Mouse (Mus musculus) neural tube, embryonic 12.5 days (tissue): Measurements from ENCODE around the gene Zfp423. TPM values are rescaled to one million over a fixed set of nuclear protein-coding genes. Genes with fewer than 3 reads are reported as not detected.
A peak's percentile ranks its signal among the peaks of the same experiment; 100 is the strongest.

Source experiments
- ATAC-seq: fragments of 200-750 bp; cut with Nextera tagmentation; 2 replicates; pipeline ENCODE4 v1.8.0; 2017; ENCODE audit warnings: low read depth, mild to moderate bottlenecking, moderate TSS enrichment, moderate library complexity; ENCODE audit not compliant: low FRiP score
- H3K27ac ChIP-seq: fragments of 300-500 bp; sonication (generic); 2 replicates; pipeline ENCODE4 v1.5.1; 2016
- H3K27me3 ChIP-seq: fragments of 300-500 bp; sonication (generic); replicated peaks from 2 replicates; pipeline ENCODE4 v1.6.1; 2016; ENCODE audit warnings: mild to moderate bottlenecking
- H3K36me3 ChIP-seq: fragments of 300-500 bp; sonication (generic); 2 replicates; pipeline ENCODE4 v1.6.1; 2016; ENCODE audit warnings: mild to moderate bottlenecking
- H3K4me1 ChIP-seq: fragments of 300-500 bp; sonication (generic); 2 replicates; pipeline ENCODE4 v1.6.1; 2016
- H3K4me2 ChIP-seq: fragments of 300-500 bp; sonication (generic); replicated peaks from 2 replicates; pipeline ENCODE4 v1.6.1; 2016; ENCODE audit warnings: mild to moderate bottlenecking
- H3K4me3 ChIP-seq: fragments of 300-500 bp; sonication (generic); 2 replicates; pipeline ENCODE4 v1.5.1; 2016
- H3K9ac ChIP-seq: fragments of 300-500 bp; sonication (generic); 2 replicates; pipeline ENCODE4 v1.6.1; 2016; ENCODE audit warnings: mild to moderate bottlenecking
- H3K9me3 ChIP-seq: fragments of 300-500 bp; sonication (generic); 2 replicates; pipeline ENCODE4 v1.6.1; 2016; ENCODE audit warnings: mild to moderate bottlenecking
- WGBS: fragments of 180-500 bp; shearing (Covaris S2); methylation state at CpG from one replicate; pipeline ENCODE4 v1.1.7; 2016; 5-methylcytosine and 5-hydroxymethylcytosine counted together
- polyA plus RNA-seq: library from polyadenylated mRNA; unstranded; fragments of >200 nt; fragmentation: Nextera tagmentation; extraction: Ambion mirVana; gene quantifications from 2 replicates; pipeline ENCODE4 v1.2.1, GENCODE M21; 2016

The Zfp423 gene
- polyA plus RNA-seq, 1 experiment from 2014 or later: 48.5 TPM

DNA sequence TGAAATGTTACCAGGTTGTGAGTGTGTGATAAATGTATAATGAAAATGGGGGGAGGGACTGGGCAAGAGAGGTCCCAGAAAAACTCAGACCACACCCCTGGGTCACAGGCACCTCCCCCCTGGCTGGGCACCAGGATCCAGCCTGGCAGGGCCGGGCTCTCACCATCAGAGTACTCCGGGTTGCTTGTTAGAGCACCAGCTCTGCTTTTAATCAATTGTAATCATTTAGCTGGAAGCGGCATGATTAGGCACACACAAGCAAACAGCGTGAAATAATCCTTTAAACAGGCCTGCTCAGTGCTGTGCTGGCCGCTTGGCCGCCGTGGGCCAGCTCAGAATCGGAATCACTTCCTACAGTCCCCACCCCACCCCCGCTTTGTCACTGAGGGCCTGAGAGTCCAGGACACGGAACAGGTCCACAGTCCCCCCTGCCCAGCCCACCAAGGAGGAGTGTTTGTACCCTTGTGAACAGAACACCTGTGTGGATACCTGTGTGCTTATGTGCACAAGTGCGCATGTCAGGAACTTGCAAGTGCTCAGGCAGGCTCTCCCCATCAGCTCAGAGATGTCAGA, 279.9 kb downstream of the Zfp423 start:
- Histone ChIP-seq H3K4me1 (peaks cover 31% of the 10 kb centered on the region), H3K36me3 (peaks cover 18% of the 10 kb centered on the region), H3K9ac (no peak overlapping the region), H3K4me3 (no peak overlapping the region), H3K4me2 (no peak overlapping the region), H3K27ac (no peak overlapping the region), H3K27me3 (no peaks in the 10 kb centered on the region), H3K9me3 (no peaks in the 10 kb centered on the region)
- 84% methylated on average over 11 of the region's 11 CpGs for WGBS
- ATAC-seq: no peak

DNA sequence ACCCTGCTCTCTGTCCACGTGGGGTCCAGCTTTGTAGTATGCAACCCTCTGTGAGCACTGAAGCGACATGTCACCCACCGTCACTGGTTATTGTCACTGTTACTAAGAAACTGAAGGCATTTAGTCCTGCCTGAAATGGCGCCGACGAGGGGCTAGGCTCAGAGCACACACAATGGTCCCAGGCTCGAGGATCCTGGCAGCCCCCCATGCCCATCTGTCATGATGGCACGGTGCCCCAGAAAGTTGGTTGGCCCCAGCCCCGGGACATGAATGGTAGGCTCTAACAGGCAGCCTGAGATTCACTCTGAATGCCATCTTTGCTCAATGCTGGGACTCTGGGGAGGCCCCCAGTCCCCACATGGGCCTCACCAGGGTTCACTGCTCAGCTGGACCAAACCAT, 284.0 kb downstream of the Zfp423 start:
- peaks cover 14% of the 10 kb centered on the region for H3K36me3 ChIP-seq
- no peak overlapping the region for H3K27ac ChIP-seq
- no peak overlapping the region for H3K4me2 ChIP-seq
- H3K27me3 ChIP-seq: no peaks in the 10 kb centered on the region
- peaks cover 14% of the 10 kb centered on the region for H3K4me1 ChIP-seq
- WGBS: 53% methylated on average over 9 of the region's 9 CpGs
- no peak overlapping the region for H3K4me3 ChIP-seq
- no peaks in the 10 kb centered on the region for H3K9me3 ChIP-seq
- H3K9ac ChIP-seq: no peak overlapping the region
- ATAC-seq: 0 out of 2 replicates have a peak, but pooled peaks have one; percentile 18

DNA sequence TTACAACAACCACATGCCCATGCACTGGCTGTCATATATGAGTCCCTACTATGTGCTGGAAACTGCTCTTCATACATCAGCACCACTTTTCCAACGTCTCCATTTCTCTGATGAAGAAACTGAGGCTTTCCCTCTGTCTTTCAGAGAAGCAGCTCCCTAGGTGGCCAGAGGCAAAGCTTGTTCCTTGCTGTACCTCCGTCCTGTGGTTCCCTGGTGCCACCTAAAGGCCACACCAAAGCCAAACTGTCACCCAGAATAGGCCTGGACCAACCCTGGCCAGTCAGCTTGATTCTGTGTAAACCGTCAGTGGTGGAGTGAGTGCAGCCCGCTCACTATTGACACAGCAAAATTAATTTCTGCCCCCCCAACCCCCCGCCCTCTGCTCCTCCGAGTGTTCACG, 285.2 kb downstream of the Zfp423 start:
- Histone ChIP-seq H3K4me1 (peaks cover 19% of the 10 kb centered on the region), H3K27ac (no peak overlapping the region), H3K36me3 (peaks cover 5% of the 10 kb centered on the region), H3K4me2 (no peak overlapping the region), H3K9me3 (no peaks in the 10 kb centered on the region), H3K27me3 (no peaks in the 10 kb centered on the region), H3K9ac (no peak overlapping the region), H3K4me3 (no peak overlapping the region)
- WGBS: 77% methylated on average over 7 of the region's 7 CpGs
- ATAC-seq: no peak

DNA sequence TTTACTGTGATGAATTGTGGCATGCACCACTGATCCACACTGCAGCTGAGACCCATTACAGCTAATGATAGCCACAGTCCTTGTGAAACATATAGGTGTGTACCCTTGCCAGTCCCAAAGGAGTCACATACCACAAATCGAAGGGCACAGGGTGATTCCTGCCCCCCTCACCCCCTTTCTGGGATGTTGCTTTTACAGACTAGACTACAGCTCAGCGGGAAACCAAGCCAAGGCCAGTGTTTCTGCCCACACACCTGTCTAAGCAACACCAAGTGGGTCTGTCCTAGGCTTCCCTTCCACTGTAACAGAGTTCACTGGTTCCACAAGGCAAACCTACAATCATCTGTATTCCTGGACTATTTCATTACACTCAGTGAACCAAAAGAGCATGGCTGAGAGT, 287.2 kb downstream of the Zfp423 start:
- Histone ChIP-seq H3K4me3 (no peak overlapping the region), H3K9ac (no peak overlapping the region), H3K36me3 (no peaks in the 10 kb centered on the region), H3K4me1 (peaks cover 38% of the 10 kb centered on the region), H3K9me3 (no peaks in the 10 kb centered on the region), H3K27ac (no peak overlapping the region), H3K4me2 (no peak overlapping the region), H3K27me3 (no peaks in the 10 kb centered on the region)
- 65% methylated on average over 2 of the region's 2 CpGs for WGBS
- no peak for ATAC-seq

DNA sequence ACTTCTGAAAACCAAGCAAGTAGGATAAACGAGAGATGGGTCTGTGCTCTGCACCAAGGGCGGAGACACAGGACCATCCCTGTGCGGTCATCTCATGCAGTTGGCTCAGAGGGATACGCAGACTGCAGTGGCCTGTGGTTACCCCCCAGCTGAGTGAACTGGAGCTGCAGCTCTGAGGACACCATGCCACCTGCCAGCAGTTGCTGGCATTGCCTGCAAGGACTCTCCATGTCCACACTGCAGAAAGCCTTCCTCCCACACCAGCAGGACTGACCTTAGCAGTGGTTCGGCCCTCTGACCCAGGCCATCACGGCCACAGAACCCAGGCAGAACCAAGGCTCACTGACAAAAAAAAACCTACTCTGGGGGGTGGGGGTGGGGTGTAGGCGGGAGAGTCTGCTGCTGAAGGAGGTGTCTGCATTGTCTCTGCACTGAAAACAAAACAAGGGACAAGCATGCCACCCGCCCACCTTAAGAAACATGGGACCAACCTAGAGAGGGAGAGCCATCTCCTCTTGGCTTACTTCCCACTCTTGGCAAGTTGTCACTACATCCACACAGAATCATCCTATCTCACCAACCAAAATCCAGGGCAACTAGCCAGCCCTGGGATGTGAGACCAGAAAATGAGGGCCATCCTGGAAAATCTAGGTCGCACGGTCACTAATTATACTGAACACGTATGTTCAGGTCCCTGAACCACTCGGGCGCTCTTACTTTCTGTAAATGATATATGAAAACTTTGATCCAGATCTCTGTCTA, 288.0 kb downstream of the Zfp423 start:
- H3K4me3 ChIP-seq: no peak overlapping the region
- H3K27me3 ChIP-seq: no peaks in the 10 kb centered on the region
- no peaks in the 10 kb centered on the region for H3K9me3 ChIP-seq
- H3K4me2 ChIP-seq: no peak overlapping the region
- H3K4me1 ChIP-seq: peaks cover 39% of the 10 kb centered on the region
- no peak for ATAC-seq
- H3K9ac ChIP-seq: no peak overlapping the region
- 84% methylated on average over 13 of the region's 13 CpGs for WGBS
- no peaks in the 10 kb centered on the region for H3K36me3 ChIP-seq
- H3K27ac ChIP-seq: no peak overlapping the region

DNA sequence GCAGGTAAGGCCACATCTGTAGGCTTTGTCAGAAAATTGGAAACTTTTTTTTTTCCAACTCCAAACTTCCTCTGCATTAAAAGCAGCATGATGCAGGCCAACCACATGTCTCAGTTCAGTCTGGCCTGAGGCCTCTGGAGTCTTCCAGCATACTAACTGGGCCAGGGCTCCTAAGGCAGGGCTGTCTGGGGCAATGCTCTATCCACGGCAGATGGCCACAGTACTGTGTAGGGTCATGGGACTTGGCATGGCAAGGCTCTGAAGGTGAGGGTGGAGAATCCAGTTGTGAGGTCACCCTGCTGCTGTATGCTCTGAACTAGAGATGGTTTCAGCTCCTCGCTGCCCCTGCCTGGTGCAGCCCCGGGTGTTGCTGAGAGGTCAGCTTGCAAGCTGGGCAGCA, 289.2 kb downstream of the Zfp423 start:
- Histone ChIP-seq H3K9me3 (no peaks in the 10 kb centered on the region), H3K4me3 (no peak overlapping the region), H3K9ac (no peak overlapping the region), H3K4me2 (no peak overlapping the region), H3K36me3 (peaks cover 4% of the 10 kb centered on the region; the same call in 1 of the 2 replicates), H3K27me3 (no peaks in the 10 kb centered on the region), H3K4me1 (peaks cover 33% of the 10 kb centered on the region), H3K27ac (no peak overlapping the region)
- no peak for ATAC-seq
- WGBS: 96% methylated on average over 3 of the region's 3 CpGs

DNA sequence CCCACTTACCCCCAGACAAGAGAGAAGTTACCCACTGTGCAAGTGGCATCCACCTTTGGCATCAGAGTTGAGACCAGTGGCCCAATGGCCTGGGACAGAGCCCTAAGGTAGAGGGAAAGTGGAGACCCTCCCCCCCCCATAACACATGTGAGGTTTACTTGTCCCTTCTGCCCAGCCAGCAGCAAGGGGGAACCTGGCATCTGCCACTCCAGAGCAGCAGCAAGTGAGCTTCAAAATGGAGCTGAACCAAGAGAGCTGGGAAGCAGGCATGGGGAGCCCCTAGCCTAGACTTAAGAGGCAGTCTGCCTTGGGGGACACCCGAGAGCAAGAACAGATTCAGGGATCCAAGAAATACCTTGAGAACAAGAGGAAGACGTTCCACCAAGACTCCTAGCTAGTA, 290.7 kb downstream of the Zfp423 start:
- no peaks in the 10 kb centered on the region for H3K27me3 ChIP-seq
- no peak overlapping the region for H3K4me2 ChIP-seq
- peaks cover 4% of the 10 kb centered on the region; the same call in 1 of the 2 replicates for H3K36me3 ChIP-seq
- H3K27ac ChIP-seq: peak overlapping the region; percentile 12; the same call in 1 of the 2 replicates
- H3K9me3 ChIP-seq: no peaks in the 10 kb centered on the region
- 88% methylated on average over 2 of the region's 2 CpGs for WGBS
- peaks cover 26% of the 10 kb centered on the region for H3K4me1 ChIP-seq
- ATAC-seq: no peak
- no peak overlapping the region for H3K9ac ChIP-seq
- no peak overlapping the region for H3K4me3 ChIP-seq

DNA sequence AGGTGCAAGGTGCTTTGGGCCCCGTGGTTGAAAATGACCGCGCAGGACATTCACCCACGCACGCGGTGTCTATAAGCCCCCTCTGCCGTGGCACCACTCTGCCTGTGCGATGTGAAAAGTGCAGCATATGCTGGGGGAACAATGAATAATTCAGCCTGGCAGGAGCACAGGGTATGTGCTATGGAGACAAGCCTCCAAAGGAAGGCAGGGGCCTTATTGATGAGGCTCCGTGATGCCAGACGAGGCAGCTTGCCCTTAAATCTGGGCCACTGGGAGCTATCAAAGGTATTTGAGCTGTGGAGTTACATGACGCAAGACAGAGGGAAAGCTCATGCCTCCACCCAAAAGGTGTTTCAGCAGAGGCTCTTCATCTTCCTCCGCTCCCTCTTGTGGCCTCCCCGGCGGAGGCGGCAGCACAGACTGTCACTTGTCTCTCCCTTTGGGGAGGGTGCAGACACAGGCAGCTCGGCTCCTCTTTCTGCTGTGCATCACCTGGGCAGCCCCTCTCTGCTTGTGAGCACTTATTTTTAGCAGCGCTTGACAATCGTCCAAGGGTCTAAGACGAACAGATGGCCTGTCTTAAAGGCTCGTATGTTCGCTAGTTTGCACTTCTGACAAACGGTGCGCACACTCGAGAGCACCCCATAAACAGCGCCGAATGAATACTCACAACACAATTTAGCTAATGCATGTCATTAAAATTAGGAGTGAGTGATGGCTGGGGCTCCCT, 291.3 kb downstream of the Zfp423 start:
- Histone ChIP-seq H3K9me3 (no peaks in the 10 kb centered on the region), H3K9ac (no peak overlapping the region), H3K4me1 (peaks cover 33% of the 10 kb centered on the region), H3K4me3 (no peak overlapping the region), H3K27ac (peak overlapping the region; percentile 38; the same call in 1 of the 2 replicates), H3K27me3 (no peaks in the 10 kb centered on the region), H3K36me3 (peaks cover 4% of the 10 kb centered on the region; the same call in 1 of the 2 replicates), H3K4me2 (0 out of 2 replicates have a peak overlapping the region, but pooled peaks have one; percentile 14)
- ATAC-seq: peak; percentile 25; the same call in 1 of the 2 replicates
- WGBS: 61% methylated on average over 26 of the region's 26 CpGs

DNA sequence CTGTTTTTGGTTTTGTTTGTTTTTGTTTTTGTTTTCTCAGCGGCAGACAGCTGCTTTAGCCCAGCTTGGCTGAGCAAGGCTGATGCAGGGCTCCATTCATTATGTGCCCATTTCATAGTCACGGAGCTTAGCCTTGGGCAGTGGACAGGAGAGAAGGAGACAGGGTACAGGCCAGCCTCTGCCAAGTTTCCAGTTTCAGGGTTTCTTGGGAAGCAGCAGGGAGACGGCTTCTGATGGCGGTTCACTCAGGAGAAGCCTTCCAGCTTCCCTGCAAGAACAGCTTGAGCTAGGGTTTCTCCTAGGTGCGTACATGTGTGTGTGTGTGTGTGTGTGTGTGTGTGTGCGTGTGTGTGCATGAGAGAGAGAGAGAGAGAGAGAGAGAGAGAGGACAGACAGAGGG, 292.1 kb downstream of the Zfp423 start:
- Histone ChIP-seq H3K9me3 (no peaks in the 10 kb centered on the region), H3K4me1 (peaks cover 41% of the 10 kb centered on the region), H3K27me3 (no peaks in the 10 kb centered on the region), H3K4me3 (no peak overlapping the region), H3K4me2 (no peak overlapping the region), H3K36me3 (peaks cover 4% of the 10 kb centered on the region; the same call in 1 of the 2 replicates), H3K9ac (no peak overlapping the region), H3K27ac (0 out of 2 replicates have a peak overlapping the region, but pooled peaks have one; percentile 15)
- WGBS: 90% methylated on average over 6 of the region's 6 CpGs
- ATAC-seq: no peak

DNA sequence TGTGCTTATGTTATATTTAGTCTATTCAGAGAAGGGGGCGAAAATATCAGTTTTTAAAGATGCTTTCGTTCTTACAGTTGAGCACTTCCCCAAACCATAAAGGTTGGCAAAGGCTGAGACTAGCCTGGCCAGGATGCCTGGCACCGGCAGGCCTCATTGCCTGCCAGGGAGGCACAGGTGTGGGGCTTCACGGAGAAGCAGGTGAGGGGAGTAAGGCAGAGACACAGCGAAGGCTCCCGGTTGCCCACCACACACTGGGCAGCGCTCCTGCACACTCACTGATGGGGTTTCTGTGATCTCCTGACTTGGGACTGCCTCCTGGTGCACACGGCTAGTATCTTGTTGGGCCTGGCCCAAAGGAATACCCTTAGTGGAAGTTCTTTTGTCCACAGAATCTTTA, 294.1 kb downstream of the Zfp423 start:
- no peak overlapping the region for H3K4me2 ChIP-seq
- H3K27ac ChIP-seq: no peak overlapping the region
- WGBS: 93% methylated on average over 8 of the region's 8 CpGs
- H3K9ac ChIP-seq: no peak overlapping the region
- no peak for ATAC-seq
- H3K4me1 ChIP-seq: peaks cover 58% of the 10 kb centered on the region
- no peak overlapping the region for H3K4me3 ChIP-seq
- no peaks in the 10 kb centered on the region for H3K9me3 ChIP-seq
- H3K36me3 ChIP-seq: peaks cover 4% of the 10 kb centered on the region; the same call in 1 of the 2 replicates
- peaks cover 8% of the 10 kb centered on the region for H3K27me3 ChIP-seq

DNA sequence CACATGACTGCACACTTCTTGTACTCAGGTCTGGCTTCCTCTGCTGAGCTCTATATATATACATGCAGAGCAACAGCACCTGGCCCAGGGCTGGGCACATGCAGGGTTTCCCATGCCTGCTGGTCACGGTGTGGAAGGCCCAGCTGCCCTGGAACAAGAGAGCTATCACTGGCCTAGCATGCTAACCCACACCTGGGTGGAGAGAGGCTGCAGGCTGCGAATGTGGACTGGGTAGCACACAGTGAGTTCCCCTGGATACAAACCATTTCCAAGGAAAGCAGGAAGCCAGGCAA, 295.2 kb downstream of the Zfp423 start:
- H3K4me2 ChIP-seq: no peak overlapping the region
- ATAC-seq: no peak
- H3K9ac ChIP-seq: no peak overlapping the region
- H3K4me3 ChIP-seq: no peak overlapping the region
- peaks cover 4% of the 10 kb centered on the region; the same call in 1 of the 2 replicates for H3K36me3 ChIP-seq
- peaks cover 65% of the 10 kb centered on the region for H3K4me1 ChIP-seq
- 85% methylated on average over 2 of the region's 2 CpGs for WGBS
- peaks cover 12% of the 10 kb centered on the region for H3K27me3 ChIP-seq
- H3K27ac ChIP-seq: no peak overlapping the region
- no peaks in the 10 kb centered on the region for H3K9me3 ChIP-seq
